Mouse (Mus musculus) midbrain, embryonic 16.5 days (tissue): ENCODE measurements around the gene Rnf227. TPM values are rescaled to one million over a fixed set of nuclear protein-coding genes. Genes with fewer than 3 reads are reported as not detected.

Experiments used
- ATAC-seq: fragments of 200-750 bp; cut with Nextera tagmentation; 2 replicates; pipeline ENCODE4 v1.8.0; 2017; ENCODE audit warnings: moderate TSS enrichment
- H3K27ac ChIP-seq: fragments of 300-500 bp; sonication (generic); 2 replicates; pipeline ENCODE4 v1.5.1; 2014; ENCODE audit warnings: mild to moderate bottlenecking, low read length, mixed read lengths
- H3K27me3 ChIP-seq: fragments of 300-500 bp; sonication (generic); 2 replicates; pipeline ENCODE4 v1.6.1; 2014; ENCODE audit warnings: low read depth, low read length, mixed read lengths; ENCODE audit not compliant: control insufficient read depth, insufficient read depth
- H3K36me3 ChIP-seq: fragments of 300-500 bp; sonication (generic); 2 replicates; pipeline ENCODE4 v1.6.1; 2014; ENCODE audit warnings: mild to moderate bottlenecking, low read length, moderate library complexity, mixed read lengths; ENCODE audit not compliant: control insufficient read depth, insufficient read depth
- H3K4me1 ChIP-seq: fragments of 300-500 bp; sonication (generic); 2 replicates; pipeline ENCODE4 v1.6.1; 2014; ENCODE audit warnings: mild to moderate bottlenecking, low read length, mixed read lengths; ENCODE audit not compliant: control insufficient read depth, insufficient read depth
- H3K4me2 ChIP-seq: fragments of 300-500 bp; sonication (generic); 2 replicates; pipeline ENCODE4 v1.6.1; 2014; ENCODE audit warnings: mild to moderate bottlenecking, low read length, mixed read lengths
- H3K4me3 ChIP-seq: fragments of 300-500 bp; sonication (generic); 2 replicates; pipeline ENCODE4 v1.5.1; 2014; ENCODE audit warnings: low read depth, mild to moderate bottlenecking, low read length, moderate library complexity, mixed read lengths
- H3K9ac ChIP-seq: fragments of 300-500 bp; sonication (generic); 2 replicates; pipeline ENCODE4 v1.6.1; 2014; ENCODE audit warnings: low read depth, low read length, mixed read lengths
- H3K9me3 ChIP-seq: fragments of 300-500 bp; sonication (generic); replicated peaks from 2 replicates; pipeline ENCODE4 v1.6.1; 2014; ENCODE audit warnings: mild to moderate bottlenecking, low read length, mixed read lengths; ENCODE audit not compliant: control insufficient read depth, poor library complexity, severe bottlenecking
- WGBS: fragments of 180-500 bp; shearing (Covaris S2); extraction: QIAGEN DNeasy Blood & Tissue Kit; methylation state at CpG from one replicate; pipeline ENCODE4 v1.1.7; 2014; 5-methylcytosine and 5-hydroxymethylcytosine counted together
- polyA plus RNA-seq: library from polyadenylated mRNA; unstranded; fragments of >200 nt; fragmentation: Nextera tagmentation; extraction: Ambion mirVana; gene quantifications from 2 replicates; pipeline ENCODE4 v1.2.1, GENCODE M21; 2015

Rnf227 gene
- polyA plus RNA-seq, 1 experiment from 2014 or later, result 334 TPM

GRCm38 (mm10) chr11:69326408-69327156, 13.7 kb upstream of the Rnf227 start:
- Histone ChIP-seq H3K27ac (no peak overlapping the region), H3K27me3 (no peaks in the 10 kb centered on the region; the same call in 1 of the 2 replicates), H3K4me1 (peaks cover 43% of the 10 kb centered on the region), H3K36me3 (no peaks in the 10 kb centered on the region), H3K4me3 (peak overlapping the region; percentile 50), H3K4me2 (peak overlapping the region; percentile 78), H3K9ac (peak overlapping the region; percentile 73), H3K9me3 (no peaks in the 10 kb centered on the region)
- ATAC-seq, result 0 out of 2 replicates have a peak, but pooled peaks have one; percentile 2
- under 1% methylated on average over 45 of the region's 45 CpGs for WGBS

- Histone ChIP-seq H3K36me3 (no peaks in the 10 kb centered on the region), H3K4me3 (peak overlapping the region; percentile 50), H3K9me3 (no peaks in the 10 kb centered on the region), H3K9ac (no peak overlapping the region), H3K4me1 (peaks cover 41% of the 10 kb centered on the region), H3K27ac (no peak overlapping the region), H3K4me2 (peak overlapping the region; percentile 78), H3K27me3 (no peaks in the 10 kb centered on the region; the same call in 1 of the 2 replicates)
- 13% methylated on average over 9 of the region's 9 CpGs for WGBS
- ATAC-seq, result no peak
Observed at GRCm38 (mm10) chr11:69327157-69327442, 13.2 kb upstream of the Rnf227 start.

- Histone ChIP-seq H3K36me3 (no peaks in the 10 kb centered on the region), H3K27ac (no peak overlapping the region), H3K4me1 (peaks cover 40% of the 10 kb centered on the region), H3K4me2 (no peak overlapping the region), H3K4me3 (no peak overlapping the region), H3K27me3 (no peaks in the 10 kb centered on the region; the same call in 1 of the 2 replicates), H3K9me3 (no peaks in the 10 kb centered on the region), H3K9ac (no peak overlapping the region)
- WGBS, result 57% methylated on average over 6 of the region's 6 CpGs
- no peak for ATAC-seq
Observed at GRCm38 (mm10) chr11:69327648-69328047, 12.6 kb upstream of the Rnf227 start.

GRCm38 (mm10) chr11:69328517-69328916, 11.7 kb upstream of the Rnf227 start:
- 93% methylated on average over 6 of the region's 6 CpGs for WGBS
- Histone ChIP-seq H3K9me3 (no peaks in the 10 kb centered on the region), H3K27me3 (no peaks in the 10 kb centered on the region; the same call in 1 of the 2 replicates), H3K36me3 (no peaks in the 10 kb centered on the region), H3K4me3 (no peak overlapping the region), H3K9ac (no peak overlapping the region), H3K4me1 (peaks cover 36% of the 10 kb centered on the region), H3K27ac (no peak overlapping the region), H3K4me2 (no peak overlapping the region)
- ATAC-seq, result no peak

- no peak overlapping the region for H3K4me3 ChIP-seq
- H3K27me3 ChIP-seq, result no peaks in the 10 kb centered on the region; the same call in 1 of the 2 replicates
- peaks cover 24% of the 10 kb centered on the region; the same call in 1 of the 2 replicates for H3K4me1 ChIP-seq
- 95% methylated on average over 6 of the region's 6 CpGs for WGBS
- H3K4me2 ChIP-seq, result peak overlapping the region; percentile 70
- H3K36me3 ChIP-seq, result no peaks in the 10 kb centered on the region
- H3K9me3 ChIP-seq, result no peaks in the 10 kb centered on the region
- H3K27ac ChIP-seq, result no peak overlapping the region
- H3K9ac ChIP-seq, result no peak overlapping the region
- ATAC-seq, result no peak
Observed at GRCm38 (mm10) chr11:69331152-69331551, 9.1 kb upstream of the Rnf227 start.

GRCm38 (mm10) chr11:69331929-69332405, 8.3 kb upstream of the Rnf227 start:
- Histone ChIP-seq H3K4me2 (peak overlapping the region; percentile 70), H3K4me1 (peaks cover 18% of the 10 kb centered on the region; the same call in 1 of the 2 replicates), H3K27me3 (no peaks in the 10 kb centered on the region; the same call in 1 of the 2 replicates), H3K36me3 (no peaks in the 10 kb centered on the region), H3K4me3 (peak overlapping the region; percentile 45), H3K9me3 (no peaks in the 10 kb centered on the region), H3K9ac (peak overlapping the region; percentile 68), H3K27ac (peak overlapping the region; percentile 87)
- 1% methylated on average over 24 of the region's 24 CpGs for WGBS
- ATAC-seq, result peak; percentile 75

GRCm38 (mm10) chr11:69332713-69333253, 7.5 kb upstream of the Rnf227 start:
- ATAC-seq, result no peak; the same call in 1 of the 2 replicates
- no peak overlapping the region for H3K4me3 ChIP-seq
- no peak overlapping the region for H3K9ac ChIP-seq
- H3K27ac ChIP-seq, result peak overlapping the region; percentile 87
- H3K9me3 ChIP-seq, result no peaks in the 10 kb centered on the region
- H3K4me1 ChIP-seq, result peaks cover 14% of the 10 kb centered on the region; the same call in 1 of the 2 replicates
- H3K27me3 ChIP-seq, result no peaks in the 10 kb centered on the region
- peak overlapping the region; percentile 70 for H3K4me2 ChIP-seq
- no peaks in the 10 kb centered on the region for H3K36me3 ChIP-seq
- WGBS, result 40% methylated on average over 8 of the region's 8 CpGs

GRCm38 (mm10) chr11:69333922-69334321, 6.3 kb upstream of the Rnf227 start:
- Histone ChIP-seq H3K4me2 (no peak overlapping the region), H3K4me1 (peaks cover 14% of the 10 kb centered on the region; the same call in 1 of the 2 replicates), H3K27me3 (no peaks in the 10 kb centered on the region), H3K27ac (no peak overlapping the region), H3K9me3 (no peaks in the 10 kb centered on the region), H3K36me3 (no peaks in the 10 kb centered on the region), H3K4me3 (no peak overlapping the region), H3K9ac (no peak overlapping the region)
- WGBS, result 67% methylated on average over 3 of the region's 3 CpGs
- ATAC-seq, result no peak

GRCm38 (mm10) chr11:69334796-69335195, 5.5 kb upstream of the Rnf227 start:
- Histone ChIP-seq H3K4me3 (no peak overlapping the region), H3K4me2 (no peak overlapping the region), H3K9me3 (no peaks in the 10 kb centered on the region), H3K36me3 (no peaks in the 10 kb centered on the region), H3K27me3 (no peaks in the 10 kb centered on the region), H3K27ac (no peak overlapping the region), H3K4me1 (peaks cover 14% of the 10 kb centered on the region; the same call in 1 of the 2 replicates), H3K9ac (no peak overlapping the region)
- ATAC-seq, result no peak
- WGBS, result 78% methylated on average over 4 of the region's 4 CpGs
